Mouse (Mus musculus) myocyte (in vitro differentiated cells): ENCODE data around the gene Nrros.

ENCODE experiments used
- CEBPB ChIP-seq: IDR thresholded peaks from 2 replicates; pipeline ENCODE4 v1.6.1; 2011; ENCODE audit warnings: mild to moderate bottlenecking, moderate library complexity; ENCODE audit not compliant: poor library complexity, insufficient read depth, severe bottlenecking
- MAX ChIP-seq: IDR thresholded peaks from one replicate; pipeline ENCODE4 v1.6.1; 2011; ENCODE audit warnings: low read depth, mild to moderate bottlenecking, control low read depth
- MYOD1 ChIP-seq, 3 experiments: IDR thresholded peaks; one replicate each; pipeline ENCODE4 v1.6.1; 2011; ENCODE audit warnings: control low read depth in 2 of 3, low read depth in 2 of 3, mild to moderate bottlenecking in 2 of 3, moderate library complexity in 1 of 3; ENCODE audit not compliant: insufficient read length in 2 of 3, control insufficient read depth in 1 of 3
- MYOG ChIP-seq, 3 experiments: IDR thresholded peaks; one replicate each; pipeline ENCODE4 v1.6.1; 2011; ENCODE audit warnings: control low read depth in 2 of 3, low read depth in 2 of 3, mild to moderate bottlenecking in 2 of 3; ENCODE audit not compliant: insufficient read length in 2 of 3, control insufficient read depth in 1 of 3, insufficient read depth in 1 of 3
- POLR2A ChIP-seq: IDR thresholded peaks from one replicate; pipeline ENCODE4 v1.6.1; 2011; ENCODE audit warnings: low read depth, mild to moderate bottlenecking, control low read depth, moderate library complexity; ENCODE audit not compliant: insufficient read length
- POLR2AphosphoS2 ChIP-seq: IDR thresholded peaks from one replicate; pipeline ENCODE4 v1.6.1; 2011; ENCODE audit warnings: low read depth, control low read depth; ENCODE audit not compliant: insufficient read length
- REST ChIP-seq: IDR thresholded peaks from one replicate; pipeline ENCODE4 v1.6.1; 2011; ENCODE audit warnings: mild to moderate bottlenecking, control low read depth, moderate library complexity; ENCODE audit not compliant: insufficient read depth, insufficient read length
- USF1 ChIP-seq: IDR thresholded peaks from one replicate; pipeline ENCODE4 v1.6.1; 2011; ENCODE audit warnings: low read depth, mild to moderate bottlenecking, control low read depth, moderate library complexity

DNA sequence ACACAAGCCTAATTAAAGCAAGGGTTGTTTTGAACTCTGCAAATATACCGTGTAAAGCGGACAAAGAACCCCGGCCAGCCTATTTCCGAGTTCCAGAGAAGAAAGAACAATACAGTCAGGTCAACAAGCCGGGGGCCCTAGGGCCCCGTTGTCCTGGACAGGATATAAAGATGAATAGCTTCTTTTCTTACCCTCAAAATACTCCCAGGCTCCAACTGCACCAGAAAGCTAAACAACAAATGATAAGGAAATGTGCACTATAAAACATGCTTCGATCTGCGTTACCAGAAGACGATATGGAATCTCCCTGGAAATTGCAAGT, 35.6 kb upstream of the Nrros start:
- no peak for TF ChIP-seq POLR2A
- no peak for TF ChIP-seq POLR2AphosphoS2
- TF ChIP-seq MAX: no peak
- TF ChIP-seq USF1: no peak
- TF ChIP-seq MYOG (IDR thresholded peaks at IDR 0.05; ENCODE audit: control insufficient read depth in 1 of 3, insufficient read depth in 1 of 3, insufficient read length in 2 of 3, low read depth in 2 of 3): no peak
- TF ChIP-seq CEBPB: no peak
- no peak for TF ChIP-seq REST
- no peak for TF ChIP-seq MYOD1 (IDR thresholded peaks at IDR 0.05; ENCODE audit: control insufficient read depth in 1 of 3, insufficient read length in 2 of 3, low read depth in 2 of 3)
